Mouse (Mus musculus): ENCODE results near the gene Grk6.

Grk6 gene

GRCm38 (mm10) chr13:55484520-55485088, 39.7 kb downstream of the Grk6 start:
- no peak for DNase-seq (ENCODE audit: low read depth, low spot score)

- no peak for DNase-seq (ENCODE audit: low read depth, low spot score)
Measured at GRCm38 (mm10) chr13:55486029-55486794, 41.3 kb downstream of the Grk6 start.

- DNase-seq (ENCODE audit: low read depth, low spot score) = no peak
Measured at GRCm38 (mm10) chr13:55486916-55487577, 42.2 kb downstream of the Grk6 start.

GRCm38 (mm10) chr13:55487578-55488498, 43.0 kb downstream of the Grk6 start, which contains the start of gene Dbn1:
Gene Dbn1 (minus strand): TSS chr13:55488111.
- no peak for DNase-seq (ENCODE audit: low read depth, low spot score)

- no peak for DNase-seq (ENCODE audit: low read depth, low spot score)
Measured at GRCm38 (mm10) chr13:55494257-55494656, 49.4 kb downstream of the Grk6 start.

GRCm38 (mm10) chr13:55494883-55495621, 50.2 kb downstream of the Grk6 start:
- DNase-seq (ENCODE audit: low read depth, low spot score) = peak; percentile 89

- no peak for DNase-seq (ENCODE audit: low read depth, low spot score)
Measured at GRCm38 (mm10) chr13:55495702-55496101, 50.8 kb downstream of the Grk6 start.

GRCm38 (mm10) chr13:55496661-55497060, 51.8 kb downstream of the Grk6 start:
- DNase-seq (ENCODE audit: low read depth, low spot score) = no peak

- DNase-seq (ENCODE audit: low read depth, low spot score) = no peak
Measured at GRCm38 (mm10) chr13:55498906-55499305, 54.0 kb downstream of the Grk6 start.

GRCm38 (mm10) chr13:55500575-55500974, 55.7 kb downstream of the Grk6 start:
- DNase-seq (ENCODE audit: low read depth, low spot score) = no peak

GRCm38 (mm10) chr13:55502405-55502804, 57.5 kb downstream of the Grk6 start:
- DNase-seq (ENCODE audit: low read depth, low spot score) = no peak

- DNase-seq (ENCODE audit: low read depth, low spot score) = no peak
Measured at GRCm38 (mm10) chr13:55504390-55504789, 59.5 kb downstream of the Grk6 start.

- no peak for DNase-seq (ENCODE audit: low read depth, low spot score)
Measured at GRCm38 (mm10) chr13:55505810-55506209, 60.9 kb downstream of the Grk6 start.

GRCm38 (mm10) chr13:55506697-55507096, 61.8 kb downstream of the Grk6 start:
- peak; percentile 77 for DNase-seq (ENCODE audit: low read depth, low spot score)

- no peak for DNase-seq (ENCODE audit: low read depth, low spot score)
Measured at GRCm38 (mm10) chr13:55507877-55508276, 63.0 kb downstream of the Grk6 start.

- no peak for DNase-seq (ENCODE audit: low read depth, low spot score)
Measured at GRCm38 (mm10) chr13:55508531-55508930, 63.7 kb downstream of the Grk6 start.

- DNase-seq (ENCODE audit: low read depth, low spot score) = no peak
Measured at GRCm38 (mm10) chr13:55510332-55510667, 65.4 kb downstream of the Grk6 start.

All from skeletal muscle tissue, adult 2 months (tissue).